Mouse (Mus musculus) ES-E14 (cell line): ENCODE data around the gene Prkag2. TPM values are rescaled to one million over a fixed set of nuclear protein-coding genes. Genes with fewer than 3 reads are reported as not detected.

Experiments
- DNase-seq: peaks from one replicate; pipeline ENCODE4 v3.0.0-alpha.2; 2013; ENCODE audit warnings: low read depth, low spot score
- H3K27ac ChIP-seq: 2 replicates; pipeline ENCODE4 v1.5.1; 2012; ENCODE audit warnings: low read depth, mild to moderate bottlenecking, low read length, moderate library complexity, mixed read lengths; ENCODE audit not compliant: poor library complexity, insufficient read depth, severe bottlenecking
- H3K36me3 ChIP-seq: 2 replicates; pipeline ENCODE4 v1.6.1; 2012; ENCODE audit warnings: mild to moderate bottlenecking, low read length, moderate library complexity, mixed read lengths; ENCODE audit not compliant: control insufficient read depth, poor library complexity, insufficient read depth, severe bottlenecking
- H3K4me1 ChIP-seq, 2 experiments: fragments of 150-350 bp in 1 of 2; sonication (generic) in 1 of 2; 2 replicates each; pipeline ENCODE4 v1.6.1; 2012; ENCODE audit warnings: low read length in 2 of 2, mild to moderate bottlenecking in 1 of 2, mixed read lengths in 1 of 2; ENCODE audit not compliant: control insufficient read depth in 2 of 2, insufficient read depth in 2 of 2, poor library complexity in 1 of 2
- H3K4me3 ChIP-seq, 2 experiments: fragments of 150-350 bp in 1 of 2; sonication (generic) in 1 of 2; 2 replicates each; pipeline ENCODE4 v1.5.1; 2012; ENCODE audit warnings: low read length in 2 of 2, low read depth in 1 of 2, mild to moderate bottlenecking in 1 of 2, mixed read lengths in 1 of 2; ENCODE audit not compliant: insufficient read depth in 1 of 2, poor library complexity in 1 of 2, severe bottlenecking in 1 of 2
- H3K9ac ChIP-seq: 2 replicates; pipeline ENCODE4 v1.6.1; 2012; ENCODE audit warnings: low read depth, mild to moderate bottlenecking, low read length, mixed read lengths; ENCODE audit not compliant: poor library complexity, insufficient read depth, severe bottlenecking
- H3K9me3 ChIP-seq: fragments of 150-350 bp; sonication (generic); 2 replicates; pipeline ENCODE4 v1.6.1; 2012; ENCODE audit warnings: low read depth, mild to moderate bottlenecking, low read length; ENCODE audit not compliant: control insufficient read depth, insufficient read depth
- CHD2 ChIP-seq: IDR thresholded peaks from 2 replicates; pipeline ENCODE4 v1.6.1; 2014; ENCODE audit warnings: mild to moderate bottlenecking, low read depth, low read length, inconsistent platforms
- HCFC1 ChIP-seq: IDR thresholded peaks from 2 replicates; pipeline ENCODE4 v1.6.1; 2012; ENCODE audit warnings: low read length, inconsistent platforms, borderline replicate concordance; ENCODE audit not compliant: insufficient read depth
- MAFK ChIP-seq: IDR thresholded peaks from 2 replicates; pipeline ENCODE4 v1.6.1; 2014; ENCODE audit warnings: mild to moderate bottlenecking, low read depth, low read length, inconsistent platforms; ENCODE audit not compliant: insufficient read depth
- ZC3H11A ChIP-seq: IDR thresholded peaks from 2 replicates; pipeline ENCODE4 v1.6.1; 2012; ENCODE audit warnings: low read depth, mild to moderate bottlenecking, inconsistent platforms, low read length, borderline replicate concordance
- ZNF384 ChIP-seq: IDR thresholded peaks from 2 replicates; pipeline ENCODE4 v1.6.1; 2012; ENCODE audit warnings: low read depth, low read length, inconsistent platforms
- in situ Hi-C, 2 experiments: fragments of 600-800 bp; cut with MboI; formaldehyde crosslinking; loops; one replicate each; pipeline ENCODE4 v1.15.1; 2025; ENCODE audit warnings: low sequenced_read_pairs in 2 of 2, inconsistent platforms in 1 of 2; ENCODE audit not compliant: unreplicated experiment in 2 of 2
- total RNA-seq: library from RNA; depleted of rRNA; stranded (reverse); fragments of 300-350 nt; gene quantifications from 2 replicates; pipeline ENCODE4 v1.2.3, GENCODE M21; 2012

The Prkag2 gene
- total RNA-seq, 1 experiment = 10.5 TPM

DNA sequence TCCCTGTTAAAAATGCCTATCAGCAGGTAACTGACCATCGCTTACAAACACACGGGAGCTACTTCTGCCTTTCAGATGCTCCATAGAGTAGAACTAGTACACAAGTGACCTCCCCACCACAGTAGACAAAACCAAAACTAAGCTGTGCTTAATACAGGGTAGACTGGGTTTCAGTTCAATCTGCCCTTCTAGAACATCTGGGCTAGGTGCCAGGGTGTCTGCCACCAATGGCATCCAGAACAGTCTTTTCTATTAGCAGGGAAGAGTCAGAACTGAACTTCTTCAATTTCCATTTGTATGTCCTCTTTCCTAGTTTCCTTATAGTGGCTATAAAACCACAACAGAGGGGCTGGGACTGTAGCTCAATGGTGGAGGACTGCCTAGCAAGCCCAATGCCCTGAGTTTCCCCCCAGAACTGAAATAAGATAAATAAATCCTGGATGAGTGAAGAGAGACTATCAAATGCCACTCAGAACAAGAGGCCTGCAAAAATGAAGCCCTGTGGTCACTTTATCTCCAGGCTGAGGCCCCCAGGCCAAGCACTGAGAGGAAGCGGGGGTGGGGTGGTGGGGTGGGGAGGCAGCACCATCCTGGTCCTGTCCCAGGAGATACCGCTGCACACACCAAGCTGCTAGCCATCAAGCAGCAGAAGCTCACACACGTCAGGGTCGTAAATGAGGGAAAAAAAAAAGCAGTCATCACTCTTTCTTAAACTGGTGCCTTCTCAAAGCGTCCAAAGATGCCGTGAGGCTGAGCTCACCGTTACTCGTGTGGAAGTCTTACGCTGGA lies 222.4 kb downstream of the Prkag2 start:
- Histone ChIP-seq H3K9ac (no peak overlapping the region), H3K4me3 (no peak overlapping the region), H3K36me3 (peaks cover 7% of the 10 kb centered on the region), H3K9me3 (no peaks in the 10 kb centered on the region), H3K27ac (no peak overlapping the region), H3K4me1 (peaks cover 0 to 2% of the 10 kb centered on the region in 2 experiments; a peak in 1 of 4 replicates)
- DNase-seq = no peak
- in situ Hi-C loops = no loop called here
- no peak for TF ChIP-seq CHD2
- no peak for TF ChIP-seq ZC3H11A

DNA sequence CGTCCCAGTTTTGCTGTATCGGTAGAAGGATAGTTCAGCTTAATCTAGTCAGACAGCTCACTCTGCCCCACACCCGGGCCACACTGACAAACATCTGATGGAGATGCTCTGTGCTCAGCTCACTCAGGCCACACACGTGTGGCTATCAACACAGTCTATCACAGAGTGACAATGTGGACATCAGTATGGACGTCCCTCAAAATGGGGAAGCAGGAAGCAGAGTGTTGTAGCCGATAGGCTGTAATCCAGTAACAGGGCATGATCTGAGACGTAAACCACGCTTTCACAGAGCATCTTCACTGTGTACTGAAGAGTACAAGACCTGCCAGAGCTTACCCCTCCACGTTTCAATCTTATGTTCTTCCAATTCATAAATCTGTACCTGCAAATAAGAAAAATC lies 223.8 kb downstream of the Prkag2 start:
- in situ Hi-C loops = no loop called here
- Histone ChIP-seq H3K9me3 (no peaks in the 10 kb centered on the region), H3K4me1 (peaks cover 0 to 2% of the 10 kb centered on the region in 2 experiments; a peak in 1 of 4 replicates), H3K4me3 (no peak overlapping the region), H3K9ac (no peak overlapping the region), H3K27ac (no peak overlapping the region), H3K36me3 (peaks cover 7% of the 10 kb centered on the region)
- no peak for TF ChIP-seq MAFK
- no peak for TF ChIP-seq HCFC1
- no peak for TF ChIP-seq ZNF384
- TF ChIP-seq ZC3H11A = no peak
- no peak for TF ChIP-seq CHD2
- no peak for DNase-seq

DNA sequence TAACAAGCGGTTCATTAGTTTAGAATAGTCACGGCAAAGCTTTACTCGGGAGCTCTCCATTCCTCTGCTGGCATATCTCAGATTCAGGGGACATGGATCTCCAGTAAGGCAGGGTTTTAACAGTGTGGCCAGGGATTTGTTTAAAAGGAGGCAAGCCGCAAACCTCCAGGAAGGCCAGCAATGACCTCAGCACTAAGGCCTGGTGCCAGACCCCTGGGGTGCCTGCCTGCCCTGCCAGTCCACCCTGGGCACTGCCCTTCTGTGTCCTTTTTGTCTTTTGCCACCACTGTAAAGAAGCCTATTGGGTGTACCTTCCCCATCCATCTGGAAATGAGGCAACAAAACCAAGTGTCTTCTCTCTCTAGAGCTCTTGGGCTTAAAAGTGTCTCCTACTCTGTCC lies 226.3 kb downstream of the Prkag2 start:
- in situ Hi-C loops = no loop called here
- peaks cover 7% of the 10 kb centered on the region for H3K36me3 ChIP-seq
- no peak for TF ChIP-seq MAFK

DNA sequence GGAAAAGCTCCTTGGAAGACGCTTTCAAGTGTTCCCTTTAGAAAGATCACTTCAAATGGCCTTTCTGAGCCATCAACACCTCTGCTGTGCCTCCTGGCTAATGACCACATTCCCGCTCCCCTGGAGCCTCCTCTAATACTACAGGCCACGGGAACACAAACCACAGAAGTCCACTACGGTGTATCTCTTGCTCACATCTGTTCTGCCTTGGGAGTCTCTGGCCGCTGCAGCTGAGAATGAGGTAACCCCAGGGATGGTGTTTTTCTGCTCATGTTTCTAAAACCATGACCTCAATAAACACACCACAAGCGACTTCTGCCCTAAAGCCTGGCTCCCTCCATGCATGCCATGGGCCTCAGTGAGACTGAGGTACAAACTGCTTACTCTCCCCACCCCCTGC lies 227.2 kb downstream of the Prkag2 start:
- Histone ChIP-seq H3K4me3 (no peak overlapping the region), H3K9me3 (no peaks in the 10 kb centered on the region), H3K9ac (no peak overlapping the region), H3K27ac (no peak overlapping the region), H3K36me3 (peaks cover 10% of the 10 kb centered on the region), H3K4me1 (peaks cover 0 to 4% of the 10 kb centered on the region in 2 experiments; a peak in 1 of 4 replicates)
- TF ChIP-seq HCFC1 = no peak
- no peak for TF ChIP-seq ZC3H11A
- no peak for TF ChIP-seq CHD2
- in situ Hi-C loops = no loop called here
- DNase-seq = no peak

More for the DNA sequence above, 226.3 kb downstream of the Prkag2 start:
- Histone ChIP-seq H3K9ac (no peak overlapping the region), H3K4me3 (no peak overlapping the region), H3K4me1 (peaks cover 0 to 4% of the 10 kb centered on the region in 2 experiments; a peak in 1 of 4 replicates), H3K27ac (no peak overlapping the region), H3K9me3 (no peaks in the 10 kb centered on the region)
- DNase-seq = no peak

DNA sequence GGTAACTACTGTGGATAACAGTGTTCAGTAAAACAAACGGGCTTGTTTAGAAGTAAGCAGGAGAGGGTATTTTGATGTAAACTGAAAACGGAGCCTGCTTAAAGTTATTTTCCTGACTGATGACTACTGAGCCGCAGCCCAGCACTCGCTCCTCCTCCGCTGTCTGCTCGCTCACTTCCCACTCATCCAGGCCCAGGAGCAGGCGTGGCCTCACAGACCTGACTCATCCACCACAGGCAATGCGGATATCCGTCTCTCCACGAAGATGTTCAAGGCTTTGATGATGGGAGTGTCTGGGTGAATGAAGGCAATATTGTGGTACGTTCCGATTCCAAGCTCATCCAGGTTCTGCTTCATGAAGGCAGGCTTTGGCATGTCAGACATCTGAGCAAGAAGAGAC lies 229.2 kb downstream of the Prkag2 start:
- TF ChIP-seq MAFK (no peak), ZNF384 (no peak), ZC3H11A (no peak), CHD2 (no peak), HCFC1 (no peak)
- H3K9me3 ChIP-seq = no peaks in the 10 kb centered on the region
- no peak overlapping the region for H3K9ac ChIP-seq
- H3K27ac ChIP-seq = no peak overlapping the region
- in situ Hi-C loops = no loop called here
- no peak for DNase-seq
- H3K36me3 ChIP-seq = peaks cover 4% of the 10 kb centered on the region
- peaks cover 0 to 4% of the 10 kb centered on the region in 2 experiments; a peak in 1 of 4 replicates for H3K4me1 ChIP-seq
- H3K4me3 ChIP-seq = no peak overlapping the region
